Mouse (Mus musculus) frontal cortex, postnatal 36 days (tissue): ENCODE measurements around the gene Phldb1.

Experiments used
- DNase-seq, 2 experiments: peaks; one replicate each; pipeline ENCODE4 v3.0.0; 2022; ENCODE audit warnings: low spot score in 2 of 2

Phldb1 gene

DNA sequence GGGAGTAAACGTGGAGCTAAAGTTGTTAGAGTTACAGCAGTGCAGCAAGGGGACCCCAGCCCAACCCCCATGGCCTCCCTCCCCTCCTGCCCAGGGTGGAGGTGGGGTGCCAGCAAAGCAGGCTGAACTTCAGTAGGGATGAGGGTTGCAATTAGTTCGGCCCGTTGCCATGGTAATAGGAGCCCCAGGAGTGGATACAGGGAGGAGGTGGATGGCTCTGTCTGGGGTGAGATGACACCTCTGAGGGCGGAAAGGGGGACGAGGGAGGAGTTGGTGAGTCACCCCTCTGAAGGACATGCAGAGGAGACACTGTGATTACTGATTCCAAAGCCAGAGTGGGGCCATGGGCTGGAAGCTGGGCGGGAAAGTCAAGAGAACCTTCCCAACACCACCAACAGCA lies 26.1 kb downstream of the Phldb1 start:
- no peak for DNase-seq

DNA sequence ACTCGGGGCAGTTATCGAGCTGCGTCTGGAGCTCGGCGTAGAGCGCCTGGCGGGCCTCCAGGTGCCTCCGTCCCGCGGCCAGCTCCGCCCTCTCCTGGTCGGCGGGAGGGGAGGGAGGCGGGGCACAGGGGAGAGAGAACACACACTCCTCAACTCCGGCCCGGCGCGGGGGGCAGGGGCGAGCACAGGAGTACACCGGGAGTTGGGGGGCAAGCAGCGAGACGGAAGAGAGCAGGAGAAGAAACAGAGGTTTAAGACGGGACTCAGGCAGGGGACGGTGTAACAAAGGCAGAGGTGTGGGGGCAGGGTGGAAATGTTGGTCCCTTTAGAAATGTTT lies 26.6 kb downstream of the Phldb1 start:
- DNase-seq = no peak

DNA sequence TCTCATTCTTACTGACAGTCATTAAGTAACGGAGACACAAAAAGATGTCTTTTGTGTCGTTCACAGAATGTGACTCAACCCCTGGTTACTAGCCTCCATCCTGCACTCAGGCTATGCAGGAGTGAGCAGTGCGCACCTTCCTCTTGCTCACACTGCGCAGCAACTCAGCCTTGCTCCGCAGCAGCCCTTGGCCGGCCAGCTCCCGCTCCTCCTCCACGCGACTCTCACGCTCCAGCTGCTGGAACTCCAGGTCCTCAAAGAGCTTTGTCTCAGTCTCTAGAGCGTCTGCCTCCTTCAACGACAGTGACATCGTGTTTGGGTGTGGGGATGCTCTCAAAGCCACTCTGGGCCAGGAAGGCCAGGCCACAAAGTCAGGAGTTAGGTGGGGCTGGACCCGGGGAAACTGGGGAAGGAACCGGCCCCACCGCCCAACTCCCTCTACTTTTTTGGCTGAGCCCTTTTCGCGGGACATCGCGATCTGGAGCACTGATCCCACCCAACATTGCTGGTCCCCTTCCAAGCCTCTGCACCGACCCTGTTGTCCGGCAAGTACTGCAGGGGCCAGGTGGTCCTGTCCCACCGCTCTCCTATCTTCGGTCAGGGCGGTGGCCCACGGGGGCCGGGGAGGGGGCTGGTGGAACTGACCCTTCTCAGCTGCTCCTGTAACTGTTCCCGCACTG lies 27.1 kb downstream of the Phldb1 start:
- no peak for DNase-seq

DNA sequence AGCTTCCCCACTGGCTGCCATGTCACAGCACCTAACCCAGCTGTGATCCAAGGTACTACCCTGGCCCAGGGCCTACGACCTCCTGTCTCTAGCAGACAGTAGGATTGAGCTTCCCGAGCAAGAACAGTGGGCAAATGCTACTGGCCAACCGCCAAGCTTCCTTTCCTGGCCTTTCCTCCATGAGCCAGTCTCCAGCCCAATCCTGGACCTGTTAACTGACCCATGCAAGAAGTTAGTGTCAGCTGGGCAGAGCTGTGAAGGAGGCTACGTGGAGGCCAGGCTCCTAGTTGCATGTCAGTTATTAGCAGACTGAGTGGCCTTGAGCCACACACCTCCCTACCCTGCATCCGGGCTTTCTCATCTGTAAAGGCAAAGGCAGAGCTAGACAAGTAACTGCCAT lies 35.3 kb downstream of the Phldb1 start:
- DNase-seq = no peak

GRCm38 (mm10) chr9:44699196-44699595 lies 35.8 kb downstream of the Phldb1 start:
- no peak for DNase-seq

DNA sequence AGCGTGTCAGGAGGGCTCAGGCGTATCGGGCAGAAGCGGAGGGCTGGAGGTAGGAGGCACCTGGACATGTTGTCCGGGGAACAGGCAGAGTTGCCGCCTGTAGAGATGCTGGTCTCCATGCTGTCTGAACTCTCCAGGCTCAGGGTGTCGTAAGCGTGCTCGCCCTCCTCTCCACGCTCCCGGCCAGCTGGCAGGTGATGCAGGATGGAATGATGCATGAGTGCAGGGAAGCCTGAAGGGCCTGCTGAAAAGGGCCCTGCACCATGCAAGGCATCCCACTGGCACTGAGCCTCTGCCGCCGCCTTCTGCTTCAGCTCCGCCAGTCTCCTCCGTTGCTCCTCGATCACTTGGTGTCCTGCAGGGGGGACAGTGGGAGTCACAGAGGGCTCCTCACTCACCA lies 37.1 kb downstream of the Phldb1 start:
- DNase-seq = no peak

DNA sequence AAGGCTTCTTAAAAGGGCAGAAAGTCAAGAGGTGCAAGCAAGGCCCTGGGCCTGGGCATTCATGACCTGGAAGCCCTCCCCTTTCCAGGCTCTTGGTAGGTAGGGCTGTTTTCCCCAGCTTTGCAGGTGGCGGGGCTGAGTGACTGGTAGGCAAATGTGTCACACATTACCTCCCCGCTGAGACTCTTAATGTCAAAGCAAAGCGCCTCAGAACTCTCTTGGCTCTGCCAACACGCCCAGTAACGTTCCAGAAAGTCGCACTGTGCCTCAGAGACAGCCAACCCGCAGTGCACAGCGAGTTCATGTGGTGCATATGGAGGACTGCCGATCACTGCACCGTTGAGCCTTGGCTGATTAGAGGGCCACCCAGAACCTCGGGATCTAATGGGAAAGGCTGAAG lies 41.9 kb downstream of the Phldb1 start:
- DNase-seq = no peak

GRCm38 (mm10) chr9:44691671-44692520 lies 43.1 kb downstream of the Phldb1 start:
- peak; percentile 75 to 82 for DNase-seq

DNA sequence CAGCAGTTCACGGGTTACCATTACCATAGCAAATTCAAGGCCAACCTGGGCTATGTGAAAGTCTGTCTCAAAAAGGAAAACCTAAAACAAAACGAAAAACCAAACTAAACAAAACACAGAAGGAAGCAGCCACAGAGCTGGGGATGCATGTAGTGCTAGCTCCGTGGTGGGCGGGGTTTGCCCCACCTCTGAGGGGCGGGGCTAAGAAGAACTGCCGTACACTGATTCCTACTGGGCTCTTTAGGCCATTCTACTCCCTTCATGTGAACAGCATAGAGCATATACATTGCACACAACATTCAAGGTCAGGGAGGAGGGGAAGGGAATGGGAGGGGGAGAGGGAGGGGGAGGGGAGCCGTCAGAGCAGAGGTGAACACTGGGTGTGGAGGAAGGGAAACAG lies 44.4 kb downstream of the Phldb1 start:
- DNase-seq = no peak

GRCm38 (mm10) chr9:44688013-44688412 lies 47.0 kb downstream of the Phldb1 start:
- no peak for DNase-seq

GRCm38 (mm10) chr9:44686638-44687037 lies 48.4 kb downstream of the Phldb1 start:
- DNase-seq = no peak

GRCm38 (mm10) chr9:44685346-44686330 lies 49.4 kb downstream of the Phldb1 start:
- DNase-seq = peak; percentile 69 to 72

DNA sequence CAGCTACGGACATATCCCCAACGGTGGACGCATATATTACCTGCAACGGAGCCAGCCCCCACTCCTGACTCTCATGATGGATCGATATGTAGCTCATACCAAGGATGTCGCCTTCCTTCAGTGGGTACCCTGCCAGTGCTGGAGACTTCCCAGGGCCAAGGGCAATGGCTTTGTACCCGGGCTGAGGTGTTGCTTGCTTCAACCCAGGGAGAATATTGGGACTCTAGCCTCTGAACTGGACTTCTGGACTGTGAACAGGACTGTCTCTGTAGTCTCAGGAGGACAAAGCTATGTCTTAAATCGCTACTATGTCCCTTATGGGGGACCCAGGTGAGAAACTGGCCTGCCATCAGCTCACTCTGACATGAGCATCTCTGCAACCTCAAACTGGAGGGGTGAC lies 52.0 kb downstream of the Phldb1 start:
- DNase-seq = no peak

- no peak for DNase-seq
Measured at GRCm38 (mm10) chr9:44679565-44679964, 55.4 kb downstream of the Phldb1 start.

DNA sequence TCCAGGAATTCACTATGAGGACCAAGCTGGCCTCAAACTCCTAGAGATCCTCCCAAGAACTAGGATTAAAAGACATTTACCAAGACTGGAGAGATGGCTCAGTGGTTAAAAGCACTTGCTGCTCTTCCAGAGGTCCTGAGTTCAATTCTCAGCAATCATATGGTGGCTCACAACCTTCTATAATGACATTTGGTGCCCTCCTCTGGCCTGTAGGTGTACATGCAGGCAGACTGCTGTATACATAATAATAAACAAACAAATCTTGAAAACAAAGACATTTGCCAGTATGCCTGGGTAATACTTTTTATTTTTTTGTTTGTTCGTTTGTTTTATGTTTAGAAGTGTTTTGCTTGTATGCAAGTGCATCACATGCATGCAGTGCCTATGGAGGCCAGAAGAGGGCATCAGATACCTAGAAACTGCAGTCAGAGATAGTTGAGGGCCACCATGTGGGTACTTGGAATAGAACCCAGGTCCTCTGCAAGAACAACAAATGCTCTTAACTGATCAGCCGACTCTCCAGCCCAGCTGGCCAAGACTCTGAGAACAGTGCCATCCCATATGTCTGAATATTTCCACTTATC lies 56.6 kb downstream of the Phldb1 start:
- no peak for DNase-seq

DNA sequence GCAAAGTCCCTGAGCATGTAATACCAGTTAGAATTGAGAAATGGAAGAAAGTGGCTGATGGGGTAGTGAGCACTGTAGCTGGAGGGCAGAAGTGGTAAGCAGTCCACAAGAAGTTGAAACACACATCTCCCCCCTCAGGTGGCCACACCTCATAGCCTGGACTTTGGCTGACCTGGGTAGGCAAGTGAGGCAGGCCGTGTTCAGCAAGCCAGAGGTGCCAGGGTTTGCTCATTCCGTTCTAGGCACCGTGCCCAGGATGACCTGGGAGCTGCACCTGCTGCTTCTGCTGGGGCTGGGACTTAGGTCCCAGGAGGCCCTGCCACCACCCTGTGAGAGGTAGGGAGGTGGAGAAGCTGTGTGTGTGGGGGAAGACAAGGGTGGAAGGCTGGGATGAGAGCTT lies 62.0 kb downstream of the Phldb1 start, which contains the start of gene Treh:
Treh (plus strand) TSS at position 229 of the 400 bp plus-strand sequence.
- DNase-seq = no peak

GRCm38 (mm10) chr9:44672291-44672865 lies 62.6 kb downstream of the Phldb1 start:
- no peak for DNase-seq

DNA sequence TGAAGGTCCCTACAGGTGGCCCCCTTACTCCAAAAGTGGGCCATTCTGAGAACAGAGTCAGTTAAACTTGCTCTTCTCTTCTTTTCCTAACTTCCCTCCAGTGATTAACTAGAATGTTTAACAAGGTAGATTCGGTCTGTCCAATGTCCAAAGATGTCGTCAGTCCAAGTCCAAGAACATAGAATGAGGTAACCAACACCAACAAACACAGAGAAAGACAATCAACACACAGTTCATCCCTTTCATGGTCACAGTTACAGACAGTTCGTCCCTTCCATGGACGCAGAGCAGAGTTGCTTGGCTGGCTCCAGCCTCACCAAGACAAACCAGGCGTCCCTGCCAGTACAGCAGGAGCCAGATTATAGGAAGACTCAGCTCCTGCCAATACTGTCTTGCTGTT lies 63.6 kb downstream of the Phldb1 start:
- DNase-seq = no peak

GRCm38 (mm10) chr9:44663706-44664105 lies 71.3 kb downstream of the Phldb1 start:
- DNase-seq = no peak

DNA sequence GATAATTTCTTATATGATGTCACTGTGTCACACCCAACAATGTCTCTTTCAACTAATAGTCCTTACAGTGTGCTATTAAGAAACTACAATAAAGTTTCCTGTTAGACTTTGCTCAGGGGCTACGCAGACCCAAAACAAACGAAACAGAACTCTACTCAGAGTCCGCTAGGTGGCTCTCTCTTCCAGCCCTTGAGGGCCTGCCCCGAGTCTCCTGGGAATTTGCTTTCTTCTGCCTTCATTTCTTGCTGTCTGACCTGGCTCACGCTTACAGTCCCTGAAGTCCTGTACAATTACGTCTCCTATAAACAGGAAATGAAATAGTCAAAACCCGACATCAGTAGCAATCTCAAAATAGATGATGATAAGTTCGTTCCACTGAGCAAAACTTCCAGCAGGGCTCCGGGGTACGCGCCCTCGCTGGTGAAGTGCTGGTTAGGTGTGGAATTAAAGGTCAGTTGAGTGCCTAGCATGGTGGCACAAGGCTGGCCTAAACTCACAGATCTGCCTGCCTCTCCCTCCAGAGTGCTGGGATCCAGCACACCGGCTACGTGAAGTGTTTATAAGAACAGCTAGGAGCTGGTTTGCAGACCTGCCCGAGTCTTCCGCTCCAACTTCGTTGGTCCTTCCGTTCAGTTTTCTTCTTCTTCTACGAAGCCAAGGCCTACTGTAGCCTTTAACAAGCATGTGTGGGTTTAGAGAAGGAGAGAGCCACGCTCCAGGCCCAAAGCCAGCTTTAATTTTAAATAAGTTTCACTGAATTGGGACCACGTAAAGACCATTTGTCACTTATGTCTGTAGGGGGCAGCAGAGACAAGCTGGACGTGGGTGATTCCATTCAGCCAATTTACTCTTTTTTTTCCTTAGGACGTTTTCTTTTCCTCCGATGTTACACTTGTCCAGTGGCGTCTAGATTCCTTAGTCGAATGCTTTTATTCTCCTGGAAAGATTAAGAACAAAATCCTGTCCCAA lies 79.6 kb downstream of the Phldb1 start:
- DNase-seq = peak; percentile 49 to 65
